Mouse (Mus musculus) embryo, embryonic 9.5 days (tissue): ENCODE data around the gene Spint2.
A peak's percentile ranks its signal among the peaks of the same experiment; 100 is the strongest.
"Not testable (repeated sequence)": the region's sequence is repeated elsewhere in the genome, so short reads cannot be mapped to it uniquely, and the experiment has no call there.

Experiments
- DNase-seq: peaks from one replicate; pipeline ENCODE4 v3.0.0-alpha.2; 2017; ENCODE audit errors: extremely low spot score

Gene Spint2

DNA sequence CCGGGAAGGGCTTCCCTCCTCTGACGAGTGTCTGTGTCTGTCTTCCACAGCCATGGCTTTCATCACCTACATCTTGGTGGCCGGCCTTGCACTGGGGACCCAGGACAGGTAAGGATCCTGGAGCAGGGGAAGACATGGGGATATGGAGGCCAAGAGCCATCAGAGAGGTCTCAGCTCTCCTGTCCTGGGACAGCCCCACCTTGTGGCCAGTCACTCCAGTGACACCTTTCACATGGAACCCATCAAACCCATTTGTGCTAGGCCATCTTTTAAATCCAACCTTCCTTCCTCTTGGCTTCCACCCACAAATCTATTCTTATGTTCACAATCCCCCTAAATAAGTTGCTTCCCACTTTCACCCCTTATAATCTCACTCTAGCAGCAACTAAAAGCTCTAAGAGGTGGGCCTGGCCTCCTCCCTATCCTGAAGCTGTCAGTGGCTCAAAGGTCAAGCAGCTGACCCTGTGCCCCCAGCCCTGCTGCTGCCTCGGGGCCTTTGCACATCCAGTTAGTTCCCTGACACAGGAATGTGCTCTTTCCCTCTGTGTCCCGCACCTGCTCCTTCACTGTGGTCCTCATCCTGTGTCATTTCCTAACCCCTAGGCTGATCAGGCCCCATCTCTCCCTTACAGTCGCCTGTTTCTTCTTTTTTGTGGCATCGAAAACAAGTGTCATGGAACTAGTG is 36.8 kb downstream of the Spint2 start:
- DNase-seq, result no peak

DNA sequence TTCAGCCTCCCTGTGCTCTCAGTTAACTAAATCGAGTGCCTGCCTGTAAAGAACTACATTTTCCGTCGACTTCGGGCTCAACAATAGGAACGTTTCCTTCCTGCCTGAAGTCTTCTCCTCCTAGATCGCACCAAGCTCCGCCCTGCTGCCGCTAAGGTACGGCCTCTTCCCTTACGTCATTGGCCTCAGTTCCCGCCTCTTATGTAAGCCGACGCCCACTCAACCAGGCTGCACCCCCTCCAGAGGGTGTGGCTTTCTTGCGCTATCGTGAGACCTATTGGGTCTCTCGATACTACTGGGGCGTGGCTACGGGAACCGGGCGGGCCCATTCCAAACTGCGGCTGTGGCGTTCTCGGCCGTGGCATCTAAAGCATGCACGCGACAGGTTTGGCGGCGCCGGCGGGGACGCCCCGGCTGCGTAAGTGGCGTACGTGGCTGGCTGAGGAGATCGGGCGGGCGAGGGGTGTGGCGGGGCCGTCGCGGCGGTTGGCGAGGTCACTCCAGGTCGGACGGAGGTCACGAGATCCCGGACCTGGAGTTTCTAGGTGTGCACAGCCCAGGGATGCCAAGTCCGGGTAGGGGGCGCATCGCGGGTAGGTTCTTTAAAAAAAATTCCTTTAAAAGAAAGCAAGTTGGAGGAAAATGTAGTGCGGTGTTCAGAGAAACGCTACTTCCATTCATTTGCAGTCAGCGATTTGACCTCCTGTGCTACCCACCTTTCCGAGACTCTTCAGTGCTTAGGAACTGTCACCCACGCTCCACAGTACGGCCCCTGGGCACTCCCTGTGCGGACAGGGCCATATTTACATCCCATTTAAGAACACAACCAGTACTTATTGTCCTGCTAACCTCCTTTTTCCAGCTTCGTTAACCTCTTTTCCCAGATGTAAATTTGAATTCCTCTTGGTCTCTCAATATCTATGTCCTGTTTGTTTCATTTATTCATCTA is 43.4 kb downstream of the Spint2 start, which contains the start of gene Yif1b:
TSS of gene Yif1b (plus strand) at position 311 of the 949 bp plus-strand sequence.
- peak; percentile 99 for DNase-seq

DNA sequence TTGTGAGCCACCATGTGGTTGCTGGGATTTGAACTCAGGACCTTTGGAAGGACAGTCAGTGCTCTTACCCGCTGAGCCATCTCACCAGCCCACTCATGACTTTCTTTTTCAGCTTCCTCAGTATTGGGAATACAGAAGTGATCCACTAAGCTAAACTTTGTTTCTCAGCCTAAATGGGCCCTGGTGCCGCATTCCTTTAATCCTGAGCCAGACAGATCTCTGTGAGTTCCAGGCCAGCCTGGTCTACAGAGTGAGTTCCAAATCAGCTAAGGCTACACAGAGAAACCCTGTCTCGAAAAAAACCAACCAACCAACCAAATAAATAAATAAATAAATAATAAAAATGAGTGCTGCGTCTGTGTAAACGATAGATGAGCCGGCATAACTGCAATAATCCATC is 44.1 kb downstream of the Spint2 start:
- not testable (repeated sequence) for DNase-seq

DNA sequence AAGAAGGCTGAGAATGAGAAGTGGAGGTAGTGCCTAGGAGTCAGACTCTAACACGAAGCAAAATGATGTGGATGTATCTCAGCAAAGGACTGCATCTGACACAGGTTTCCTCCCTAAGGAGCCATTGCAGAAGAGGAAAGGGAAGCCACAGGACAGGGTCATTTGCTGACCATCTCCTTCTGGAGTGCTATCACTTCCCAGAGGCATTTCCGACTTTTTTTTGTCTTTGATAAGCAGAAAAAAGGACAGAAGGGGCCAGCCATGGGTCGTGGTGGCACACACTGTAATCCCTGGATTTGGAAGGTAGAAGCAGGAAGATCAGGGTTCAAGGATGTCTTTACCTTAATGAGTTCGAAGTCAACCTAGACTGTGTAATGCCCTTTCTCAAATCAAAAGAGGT is 45.1 kb downstream of the Spint2 start:
- no peak for DNase-seq

DNA sequence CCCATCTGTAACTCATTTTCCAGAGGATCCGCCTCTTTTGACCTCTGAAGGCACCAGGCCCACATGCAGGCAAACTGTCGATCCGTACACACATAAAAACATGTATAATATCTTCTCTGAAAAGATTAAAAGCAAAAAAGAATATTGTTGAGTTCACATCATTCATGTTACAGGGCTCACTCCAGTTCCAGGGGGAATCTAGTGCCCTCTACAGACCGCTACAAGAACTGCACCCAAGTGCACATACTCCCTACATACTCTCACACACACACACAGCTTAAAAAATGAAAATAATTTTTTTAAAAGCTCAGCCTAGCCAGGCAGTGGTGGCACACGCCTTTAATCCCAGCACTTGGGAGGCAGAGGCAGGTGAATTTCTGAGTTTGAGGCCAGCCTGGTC is 47.1 kb downstream of the Spint2 start:
- DNase-seq, result no peak

DNA sequence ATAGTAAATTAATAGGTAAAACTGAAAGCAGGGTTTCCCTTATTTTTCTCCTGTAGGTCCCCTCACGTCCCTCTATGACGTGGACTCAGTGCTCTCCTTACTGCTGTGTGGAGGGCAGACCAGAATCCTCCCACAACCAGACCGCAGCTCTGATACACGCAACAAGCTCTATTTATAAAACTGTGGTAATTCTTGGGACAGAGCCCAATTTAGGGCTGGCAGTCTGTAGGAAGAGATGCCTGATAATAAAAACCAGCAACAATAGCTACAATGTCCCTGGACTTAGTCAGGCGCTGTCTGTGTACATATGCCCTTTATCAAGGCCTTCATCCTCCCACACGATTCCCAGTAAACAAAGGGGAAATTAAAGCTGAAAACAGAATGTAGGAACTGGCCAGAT is 48.0 kb downstream of the Spint2 start:
- DNase-seq, result no peak

DNA sequence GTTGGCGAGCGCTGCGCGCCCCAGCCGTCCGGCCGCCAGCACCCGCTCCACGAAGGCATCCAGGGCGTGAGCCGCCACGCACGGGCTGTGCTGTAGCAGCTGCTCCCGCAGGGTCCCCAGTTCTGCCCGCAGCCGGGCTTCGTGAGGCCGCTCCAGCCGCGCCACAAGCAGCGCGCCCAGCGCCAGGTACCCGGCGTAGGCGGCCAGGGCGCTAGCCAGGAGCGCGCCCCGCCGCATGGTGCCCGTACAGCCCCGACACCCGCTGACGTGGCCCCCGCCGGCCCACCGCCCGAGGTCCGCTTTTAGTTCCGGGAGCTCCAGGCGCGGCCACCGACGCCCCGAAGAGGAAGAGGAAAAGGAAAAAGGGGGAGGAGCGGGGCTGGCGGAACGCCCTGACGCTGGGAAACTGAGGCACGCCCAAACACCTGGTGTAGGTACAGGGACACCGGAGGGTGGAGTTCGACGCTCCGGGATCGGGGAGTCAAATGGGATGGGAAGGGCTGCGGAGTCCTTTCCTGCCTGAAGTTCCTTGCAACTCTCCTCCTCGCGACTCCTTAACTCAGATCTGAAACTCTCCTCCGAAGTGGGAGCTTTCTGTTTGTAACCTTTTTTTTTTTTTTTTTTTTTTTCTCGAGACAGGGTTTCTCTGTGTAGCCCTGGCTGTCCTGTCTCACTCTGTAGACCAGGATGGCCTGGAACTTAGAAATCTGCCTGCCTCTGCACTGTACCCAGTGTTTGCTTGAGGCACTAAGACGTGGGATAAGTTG is 49.3 kb downstream of the Spint2 start, which contains the start of gene Kcnk6:
TSS of gene Kcnk6 (minus strand) at position 269 of the 767 bp plus-strand sequence.
- DNase-seq, result no peak

DNA sequence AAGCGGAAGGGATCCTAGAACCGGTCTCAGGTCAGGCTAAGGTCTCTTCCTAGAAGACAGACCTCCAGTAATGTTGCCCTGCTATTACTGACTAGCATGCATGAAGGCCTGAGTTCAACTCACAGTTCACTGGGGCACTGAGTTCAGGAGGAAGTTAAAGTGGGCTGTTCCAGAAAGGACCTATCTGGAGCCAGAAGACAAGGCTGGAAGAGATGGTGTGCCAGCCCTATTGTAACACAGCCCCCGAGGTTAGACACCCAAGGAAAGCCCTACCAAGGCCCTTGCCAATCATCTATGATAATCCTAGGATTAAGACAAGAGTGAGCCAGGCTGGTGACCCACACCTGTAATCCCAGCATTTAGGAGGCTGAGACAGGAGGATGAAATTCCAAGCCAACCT is 50.2 kb downstream of the Spint2 start:
- no peak for DNase-seq

DNA sequence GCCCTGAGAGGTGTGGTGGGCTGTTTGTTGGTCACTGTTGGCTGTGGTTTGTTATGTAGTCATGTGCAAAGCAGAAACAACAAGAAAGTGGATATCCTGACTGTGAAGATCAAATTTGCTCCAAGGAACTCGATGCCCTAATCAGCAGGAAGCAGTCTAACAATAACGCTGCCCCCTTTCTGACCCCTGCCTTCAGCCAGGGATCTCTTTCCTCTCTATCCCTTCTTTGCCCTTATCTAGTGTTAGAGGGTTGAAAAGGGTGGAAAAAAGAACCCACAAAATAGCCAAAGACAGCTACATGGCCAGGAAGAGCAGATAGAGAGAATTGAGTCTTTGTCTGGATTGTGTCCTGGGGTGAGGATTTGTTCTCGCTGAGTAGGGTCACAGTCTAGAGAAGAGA is 51.2 kb downstream of the Spint2 start:
- DNase-seq, result no peak

DNA sequence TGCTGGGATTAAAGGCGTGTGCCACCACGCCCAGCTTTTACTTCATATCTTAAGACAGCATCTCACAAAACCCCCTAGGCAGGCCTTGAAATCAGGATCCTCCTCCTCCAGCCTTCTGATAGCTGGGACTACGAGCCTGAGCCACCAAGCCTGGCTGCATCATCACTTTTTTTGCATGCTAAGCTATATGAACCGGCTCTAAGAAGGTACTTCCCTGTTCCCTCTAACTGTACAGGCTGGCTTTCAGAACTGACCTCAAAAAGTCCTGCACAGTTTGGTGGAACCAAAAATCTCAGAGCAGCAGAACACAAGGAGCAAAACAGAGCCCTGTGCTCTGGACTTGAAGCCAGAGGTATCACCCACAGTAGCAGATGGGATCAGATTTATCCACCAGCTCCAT is 53.5 kb downstream of the Spint2 start:
- DNase-seq, result no peak

DNA sequence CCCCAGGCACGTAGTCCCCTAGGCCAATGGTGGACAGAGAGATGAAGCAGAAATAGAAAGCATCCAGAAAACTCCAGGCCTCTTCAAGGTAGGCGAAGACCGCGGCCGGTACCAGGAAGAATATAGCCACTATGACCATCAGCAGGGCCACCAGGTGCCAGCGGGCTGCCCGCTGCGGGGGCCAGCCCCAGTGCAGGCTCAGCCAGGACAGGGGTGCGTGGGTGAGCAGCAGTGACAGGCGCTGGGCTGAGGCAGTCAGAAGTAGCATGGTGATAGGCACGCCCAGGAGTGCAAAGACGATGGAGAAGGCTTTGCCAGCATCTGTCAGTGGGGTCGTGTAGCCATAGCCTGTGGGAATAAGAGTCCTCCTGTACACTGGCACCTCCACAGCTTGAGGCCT is 56.2 kb downstream of the Spint2 start:
- no peak for DNase-seq

DNA sequence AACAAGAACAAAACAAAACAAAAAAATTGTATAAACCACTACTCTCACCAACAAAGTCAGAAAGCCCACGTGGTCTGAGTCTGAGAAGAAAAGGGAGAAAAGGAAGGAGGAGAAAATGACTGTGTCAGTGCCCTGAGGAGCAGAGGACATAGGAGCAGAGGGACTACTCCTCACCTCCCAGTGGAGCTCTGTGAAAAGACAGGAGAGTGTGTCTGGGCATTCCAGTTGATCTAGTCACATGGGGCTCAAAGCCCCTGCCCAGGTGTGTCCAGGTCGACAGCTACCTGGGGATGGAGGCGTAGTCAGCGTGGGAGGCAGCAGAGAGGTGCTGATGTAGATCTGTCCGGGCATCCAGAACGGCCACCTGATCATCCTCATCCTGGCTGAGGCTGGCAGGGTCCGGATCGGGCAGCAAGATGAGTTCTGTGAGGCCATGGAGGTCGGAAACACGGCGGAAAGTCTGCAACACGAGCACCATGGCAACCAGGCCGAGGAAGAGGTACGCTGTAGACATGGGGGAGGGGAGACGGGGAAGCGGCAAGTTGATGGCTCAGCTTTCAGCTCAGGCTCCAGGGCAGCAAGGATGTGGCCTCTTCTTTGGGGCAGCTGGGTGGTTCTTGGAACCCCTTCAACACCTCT is 56.8 kb downstream of the Spint2 start:
- DNase-seq, result no peak

DNA sequence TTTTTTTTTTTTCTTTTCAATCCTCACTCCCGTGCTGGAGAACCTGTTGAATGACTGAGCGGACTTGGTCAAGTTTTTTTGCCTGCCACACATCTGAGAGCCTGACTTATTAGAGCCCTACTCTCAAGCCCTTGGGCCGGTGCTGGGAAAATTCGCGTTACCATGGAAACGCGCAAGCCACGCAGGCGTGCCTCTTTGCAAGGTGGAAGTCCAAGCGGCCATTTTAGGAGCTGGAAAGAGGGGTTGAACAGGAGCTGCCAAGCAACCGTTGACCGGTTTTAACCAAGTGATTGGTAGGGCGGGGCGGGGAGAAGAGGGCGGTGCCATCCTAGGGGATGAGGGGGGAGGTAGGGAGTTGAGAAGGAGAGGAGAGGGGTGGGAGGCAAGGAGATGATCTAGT is 66.9 kb downstream of the Spint2 start:
- DNase-seq, result no peak

DNA sequence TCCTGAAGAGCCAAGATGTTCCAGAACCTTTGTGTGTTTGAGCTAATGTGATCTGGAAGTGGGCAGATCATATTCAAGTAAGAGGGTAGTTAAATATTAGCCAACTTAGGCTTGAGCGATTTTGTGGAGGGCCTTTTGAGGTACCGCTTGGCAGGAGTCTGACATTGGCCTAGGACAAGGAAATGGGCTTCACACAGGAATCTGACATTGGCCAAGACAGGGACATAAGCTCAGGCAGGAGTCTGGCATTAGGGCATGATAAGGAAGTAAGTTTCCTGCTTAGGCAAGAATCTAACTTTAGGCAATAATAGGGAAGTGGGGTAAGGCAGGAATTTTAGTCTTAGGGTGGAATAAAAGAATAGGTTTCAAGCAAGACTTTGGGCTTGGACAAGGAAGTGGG is 67.5 kb downstream of the Spint2 start:
- DNase-seq, result no peak

DNA sequence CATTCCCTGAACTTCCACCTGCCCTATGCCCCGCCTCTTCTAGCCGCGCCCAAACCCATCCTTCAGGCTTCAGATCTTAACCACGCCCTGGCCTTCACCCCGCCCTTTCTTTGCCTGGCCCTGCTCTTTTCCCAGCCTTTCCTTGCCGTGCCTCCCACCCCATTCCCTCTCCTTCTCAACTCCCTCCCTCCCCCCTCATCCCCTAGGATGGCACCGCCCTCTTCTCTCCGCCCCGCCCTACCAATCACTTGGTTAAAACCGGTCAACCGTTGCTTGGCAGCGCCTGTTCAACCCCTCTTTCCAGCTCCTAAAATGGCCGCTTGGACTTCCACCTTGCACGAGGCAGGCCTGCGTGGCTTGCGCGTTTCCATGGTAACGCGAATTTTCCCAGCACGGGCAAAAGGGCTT is 68.0 kb downstream of the Spint2 start, which contains the start of gene Catsperg1:
TSS of gene Catsperg1 (minus strand) at position 361 of the 408 bp plus-strand sequence.
- peak; percentile 85 for DNase-seq

DNA sequence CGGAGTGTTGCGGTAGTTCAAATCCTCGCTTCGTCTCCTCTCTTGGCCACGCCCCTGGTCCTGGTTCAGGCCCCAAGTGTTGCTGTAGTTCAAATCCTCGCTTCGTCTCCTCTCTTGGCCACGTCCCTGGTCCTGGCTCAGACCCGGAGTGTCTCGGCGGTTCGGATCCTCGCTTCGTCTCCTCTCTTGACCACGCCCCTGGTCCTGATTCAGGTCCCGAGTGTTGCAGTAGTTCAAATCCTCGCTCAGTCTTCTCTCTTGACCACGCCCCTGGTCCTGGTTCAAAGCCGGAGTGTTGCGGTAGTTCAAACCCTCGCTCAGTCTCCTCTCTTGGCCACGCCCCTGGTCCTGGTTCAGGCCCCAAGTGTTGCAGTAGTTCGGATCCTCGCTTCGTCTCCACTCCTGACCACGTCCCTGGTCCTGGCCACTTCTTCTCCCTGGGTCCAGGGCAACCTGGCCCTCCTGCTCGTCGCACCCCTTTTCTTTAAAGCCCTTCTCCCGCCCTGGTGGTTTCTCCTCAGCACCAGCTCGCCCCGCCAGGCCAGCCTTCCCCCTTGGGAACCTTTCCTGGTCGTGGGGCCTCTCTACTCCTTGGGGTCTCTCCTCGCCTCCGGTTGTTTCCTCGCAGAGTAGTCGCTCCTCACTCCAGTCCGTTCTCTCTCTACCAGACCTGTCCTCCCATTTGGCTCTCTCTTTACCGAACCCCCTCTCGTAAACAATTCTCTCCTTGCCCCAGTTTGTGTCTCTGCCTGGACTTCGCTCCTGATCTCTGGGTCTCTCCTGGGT is 68.7 kb downstream of the Spint2 start:
- DNase-seq, result not testable (repeated sequence)

DNA sequence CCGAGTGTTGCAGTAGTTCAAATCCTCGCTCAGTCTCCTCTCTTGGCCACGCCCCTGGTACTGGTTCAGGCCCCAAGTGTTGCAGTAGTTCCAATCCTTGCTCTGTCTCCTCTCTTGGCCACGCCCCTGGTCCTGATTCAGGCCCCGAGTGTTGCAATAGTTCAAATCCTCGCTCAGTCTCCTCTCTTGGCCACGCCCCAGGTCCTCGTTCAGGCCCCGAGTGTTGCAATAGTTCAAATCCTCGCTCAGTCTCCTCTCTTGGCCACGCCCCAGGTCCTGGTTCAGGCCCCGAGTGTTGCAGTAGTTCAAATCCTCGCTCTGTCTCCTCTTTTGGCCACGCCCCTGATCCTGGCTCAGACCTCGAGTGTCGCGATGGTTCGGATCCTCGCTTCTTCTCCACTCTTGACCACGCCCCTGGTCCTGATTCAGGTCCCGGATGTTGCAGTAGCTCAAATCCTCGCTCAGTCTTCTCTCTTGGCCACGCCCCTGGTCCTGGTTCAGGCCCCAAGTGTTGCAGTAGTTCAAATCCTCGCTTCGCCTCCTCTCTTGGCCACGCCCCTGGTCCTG is 69.4 kb downstream of the Spint2 start:
- peak; percentile 35 for DNase-seq

DNA sequence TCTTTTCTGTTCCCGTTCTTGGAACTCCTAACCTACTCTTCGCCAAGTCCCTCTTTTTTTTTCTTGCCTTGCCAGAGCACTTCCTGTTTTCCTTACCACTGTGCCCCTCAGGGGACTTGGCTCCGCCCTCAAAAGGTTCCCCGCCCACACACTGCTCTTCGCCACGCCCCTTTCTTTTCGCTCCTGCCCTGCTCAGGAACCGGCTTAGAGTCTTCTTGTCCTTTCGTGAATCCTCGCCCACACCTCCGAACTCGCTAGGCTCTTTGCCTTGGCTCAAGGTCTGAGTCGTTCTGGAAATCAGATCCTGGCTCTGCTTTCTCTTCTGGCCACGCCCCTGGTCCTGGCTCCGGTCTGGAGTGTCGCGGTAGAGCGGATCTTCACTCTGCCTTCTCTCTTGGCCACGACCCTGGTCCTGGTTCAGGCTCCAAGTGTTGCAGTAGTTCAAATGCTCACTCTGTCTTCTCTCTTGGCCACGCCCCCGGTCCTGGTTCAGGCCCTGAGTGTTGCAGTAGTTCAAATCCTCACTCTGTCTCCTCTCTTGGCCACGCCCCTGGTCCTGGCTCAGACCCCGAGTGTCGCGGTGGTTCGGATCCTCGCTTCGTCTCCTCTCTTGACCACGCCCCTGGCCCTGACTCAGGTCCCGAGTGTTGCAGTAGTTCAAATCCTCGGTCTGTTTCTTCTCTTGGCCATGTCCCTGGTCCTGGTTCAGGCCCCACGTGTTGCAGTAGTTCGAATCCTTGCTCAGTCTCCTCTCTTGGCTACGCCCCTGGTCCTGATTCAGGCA is 70.1 kb downstream of the Spint2 start:
- peak; percentile 87 for DNase-seq

DNA sequence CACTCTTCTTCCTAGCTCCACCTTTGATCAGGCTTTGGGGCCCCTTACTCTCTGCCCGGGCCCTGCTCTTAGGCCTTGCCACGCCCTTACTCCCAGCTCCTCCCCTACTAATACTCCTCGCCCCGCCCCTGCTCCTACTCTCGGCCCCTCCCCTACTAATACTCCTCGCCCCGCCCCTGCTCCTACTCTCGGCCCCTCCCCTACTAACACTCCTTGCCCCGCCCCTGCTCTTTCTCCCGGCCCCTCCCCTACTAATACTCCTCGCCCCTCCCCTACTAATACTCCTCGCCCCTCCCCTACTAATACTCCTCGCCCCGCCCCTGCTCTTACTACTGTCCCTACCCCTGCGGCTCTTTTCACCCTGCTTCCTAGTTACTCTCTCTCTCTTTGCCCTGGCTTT is 70.7 kb downstream of the Spint2 start:
- DNase-seq, result not testable (repeated sequence)
